Mouse (Mus musculus) left cerebral cortex, postnatal 14 days (tissue): ENCODE measurements around the gene Izumo1r. TPM values are rescaled to one million over a fixed set of nuclear protein-coding genes. Genes with fewer than 3 reads are reported as not detected.

Experiments
- DNase-seq, 2 experiments: peaks; one replicate each; pipeline ENCODE4 v3.0.0; 2021 to 2022; ENCODE audit warnings: low spot score in 2 of 2, mixed read lengths in 1 of 2
- intact Hi-C: fragments of 180-260 bp; cut with DNase I; formaldehyde crosslinking; loops from one replicate; pipeline ENCODE4 v1.15.1; 2025
- long read RNA-seq, 2 experiments: library from polyadenylated mRNA; stranded (forward); transcript quantifications; one replicate each; pipeline ENCODE4 v2.0.0; 2021
- total RNA-seq, 2 experiments: library from RNA; stranded (reverse); gene quantifications; 2 replicates each; pipeline ENCODE4 v1.2.3; 2021

The Izumo1r gene
- not detected for total RNA-seq
- long read RNA-seq, experiment 1, result 0 reads
- long read RNA-seq, experiment 2, result 0 reads

DNA sequence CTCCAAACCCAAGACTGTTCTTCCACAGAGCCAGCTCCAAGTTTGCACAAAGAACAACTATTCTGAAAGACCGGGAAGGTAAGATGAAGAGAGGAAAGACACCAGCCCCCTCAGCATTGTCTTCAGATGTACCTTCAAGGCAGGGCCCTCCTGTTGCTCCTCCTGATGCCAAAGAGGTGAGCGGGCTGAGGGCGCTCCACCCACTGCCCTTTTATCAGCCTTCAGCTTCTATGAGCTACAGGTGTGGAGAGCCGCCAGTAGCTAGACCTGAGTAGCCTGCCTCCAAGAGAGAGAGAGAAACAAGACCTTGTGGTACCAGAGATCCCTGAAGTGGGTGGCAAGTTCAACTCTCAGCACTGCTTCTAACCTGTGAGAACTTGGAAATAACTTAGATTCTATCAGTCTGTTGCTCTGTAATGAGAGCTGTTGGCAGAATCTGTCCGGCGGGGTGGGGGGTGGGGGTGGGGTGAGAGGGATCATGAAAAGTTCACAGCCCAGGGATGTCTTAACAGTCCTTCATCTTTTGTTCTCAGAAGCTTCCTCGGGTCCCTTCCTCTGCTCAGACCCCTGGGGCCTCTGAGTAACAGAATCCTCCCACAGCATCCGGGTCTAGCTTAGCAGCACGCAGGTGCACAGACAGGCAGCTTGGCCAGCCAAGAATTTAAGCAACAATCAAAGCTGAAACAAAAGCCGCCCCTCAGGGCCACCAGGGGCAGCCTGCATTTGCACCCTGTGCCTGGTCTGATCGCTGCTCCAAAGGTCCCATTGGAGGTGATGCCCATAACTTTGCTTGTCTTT lies at the start of gene Izumo1r:
TSS of gene Izumo1r (minus strand) at position 369 of the 798 bp plus-strand sequence.
- DNase-seq, result no peak
- intact Hi-C loops, result no loop called here

DNA sequence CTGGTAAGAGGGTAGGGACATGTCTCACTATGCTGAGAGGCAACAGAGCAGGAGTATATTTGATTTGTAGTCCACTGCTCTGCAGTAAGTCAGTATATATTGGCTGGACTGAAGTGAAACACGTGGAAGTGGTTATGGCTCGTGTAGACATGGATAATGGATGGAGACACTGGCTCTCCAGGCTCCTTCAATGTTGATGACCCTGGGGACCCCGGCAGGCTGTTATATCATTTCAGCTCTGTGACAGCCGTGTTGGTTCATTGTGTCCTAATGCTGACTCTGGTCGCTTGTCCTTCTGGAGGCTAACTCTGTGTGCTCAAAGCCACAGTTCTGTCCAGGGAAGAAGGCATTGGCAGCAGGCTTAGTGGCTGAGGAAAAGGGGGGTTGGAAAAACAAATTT lies 47.3 kb upstream of the Izumo1r start:
- no peak for DNase-seq
- intact Hi-C loops, result no loop called here

GRCm38 (mm10) chr9:14948843-14949242 lies 45.1 kb upstream of the Izumo1r start:
- intact Hi-C loops, result no loop called here

GRCm38 (mm10) chr9:14946677-14947076 lies 42.9 kb upstream of the Izumo1r start:
- intact Hi-C loops, result no loop called here
- DNase-seq, result no peak

More at GRCm38 (mm10) chr9:14948843-14949242, 45.1 kb upstream of the Izumo1r start:
- no peak for DNase-seq

GRCm38 (mm10) chr9:14945919-14946318 lies 42.2 kb upstream of the Izumo1r start:
- intact Hi-C loops, result no loop called here

DNA sequence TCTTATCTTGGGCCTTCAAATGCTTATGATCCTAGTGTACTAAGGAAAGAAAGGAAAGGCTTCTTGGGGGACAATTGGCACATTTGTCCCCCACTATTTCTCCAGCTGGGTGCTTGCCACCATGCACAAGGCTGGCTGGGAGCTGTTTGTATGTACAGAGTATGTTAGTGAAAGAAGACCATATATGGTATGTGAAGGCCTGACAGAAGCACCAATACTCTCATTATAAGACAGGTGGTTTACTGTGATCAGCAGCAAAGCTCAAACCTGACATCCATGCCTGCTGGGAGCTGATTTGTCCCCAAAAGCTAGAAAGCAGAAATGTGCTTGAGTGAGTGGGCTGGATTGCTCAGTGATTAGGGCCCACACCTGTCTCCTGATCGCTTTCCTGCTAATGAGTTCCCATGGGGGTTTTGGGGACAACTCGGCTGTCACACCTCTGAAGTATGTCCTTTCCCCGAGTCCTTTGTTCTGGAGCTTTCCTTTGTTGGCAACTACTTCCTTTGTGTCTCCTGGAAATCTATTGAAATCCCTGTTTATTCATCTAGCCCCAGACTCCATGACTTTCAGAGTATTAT lies 38.5 kb upstream of the Izumo1r start:
- no peak for DNase-seq
- intact Hi-C loops, result no loop called here

More at GRCm38 (mm10) chr9:14945919-14946318, 42.2 kb upstream of the Izumo1r start:
- no peak for DNase-seq

DNA sequence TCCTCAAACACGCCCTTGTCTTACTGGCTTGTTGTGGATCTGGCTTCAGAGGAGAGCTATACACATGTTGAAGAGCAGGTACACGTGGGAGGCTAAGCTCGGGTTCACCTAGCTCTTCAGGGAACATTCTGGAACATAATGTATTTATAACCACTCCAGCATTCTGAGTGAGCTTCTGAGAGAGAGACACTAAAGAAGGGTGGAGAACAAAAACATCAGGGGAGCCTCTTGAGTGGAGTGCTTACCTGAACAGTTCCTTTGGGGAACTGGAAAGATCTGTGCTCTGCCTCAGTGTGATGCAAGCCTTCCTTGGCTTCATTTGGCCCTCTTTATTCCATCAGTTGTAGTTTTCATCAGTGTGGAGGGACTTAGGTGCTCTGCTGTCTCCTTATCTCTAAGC lies 35.9 kb upstream of the Izumo1r start:
- DNase-seq, result no peak
- intact Hi-C loops, result no loop called here

DNA sequence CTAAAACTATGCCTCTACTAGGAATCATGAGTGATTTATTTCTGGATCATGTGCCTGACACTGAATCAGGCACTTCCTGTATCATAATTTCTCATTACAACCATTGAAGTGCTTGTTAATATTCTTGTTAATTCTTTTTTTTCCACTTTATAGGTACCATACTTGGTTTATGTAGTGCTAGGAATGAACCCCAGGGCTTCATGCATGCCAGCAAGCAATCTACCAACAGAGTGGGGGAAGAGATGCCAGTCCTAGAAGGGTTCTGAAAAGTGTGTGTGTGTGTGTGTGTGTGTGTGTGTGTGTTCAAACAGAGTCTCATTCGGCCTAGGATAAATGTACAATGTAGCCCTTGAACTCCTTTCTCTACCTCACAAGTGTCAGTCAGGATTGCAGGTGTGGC lies 33.6 kb upstream of the Izumo1r start:
- no peak for DNase-seq
- intact Hi-C loops, result no loop called here

DNA sequence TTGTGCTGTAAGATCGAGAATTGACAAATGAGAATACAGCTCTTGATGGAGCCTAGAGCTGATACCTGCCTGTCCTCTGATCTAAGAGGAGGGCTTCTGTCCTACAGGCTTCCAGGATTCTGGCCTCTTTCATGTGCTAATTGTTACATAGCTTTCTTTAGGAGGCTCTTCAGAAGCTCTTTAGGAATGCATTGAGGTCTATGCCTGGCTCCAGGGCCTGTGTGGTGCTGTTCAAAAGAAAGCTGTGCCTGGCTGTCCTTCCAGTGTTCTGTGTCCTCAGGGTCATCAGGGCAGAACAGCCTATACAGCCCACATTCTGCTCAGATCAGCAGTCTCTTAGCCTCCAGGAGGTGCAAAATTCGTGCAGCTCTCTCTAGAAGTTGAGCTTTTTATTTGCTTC lies 31.1 kb upstream of the Izumo1r start:
- DNase-seq, result no peak
- intact Hi-C loops, result no loop called here

GRCm38 (mm10) chr9:14931943-14932342 lies 28.2 kb upstream of the Izumo1r start:
- intact Hi-C loops, result no loop called here
- DNase-seq, result no peak

DNA sequence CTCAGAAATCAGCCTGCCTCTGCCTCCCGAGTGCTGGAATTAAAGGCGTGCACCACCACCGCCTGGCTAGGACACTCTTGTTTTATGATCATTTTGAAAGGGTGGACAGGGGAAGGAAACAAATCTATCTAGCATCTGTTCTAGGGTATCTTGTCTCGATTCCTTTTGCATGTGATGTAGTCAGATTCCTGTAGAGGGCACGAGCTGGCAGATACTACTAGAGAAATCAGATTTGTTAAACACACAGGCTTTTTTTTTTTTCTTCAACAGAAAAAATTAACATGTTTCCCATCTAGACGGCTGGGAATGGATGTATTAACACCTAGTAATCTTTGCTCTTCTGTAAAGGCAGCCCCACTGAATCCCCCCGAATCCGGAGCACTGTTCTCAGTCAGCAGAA lies 27.5 kb upstream of the Izumo1r start:
- intact Hi-C loops, result no loop called here
- peak in 1 of 2 experiments; percentile 30 for DNase-seq

GRCm38 (mm10) chr9:14926593-14926992 lies 22.8 kb upstream of the Izumo1r start:
- DNase-seq, result no peak
- intact Hi-C loops, result no loop called here

DNA sequence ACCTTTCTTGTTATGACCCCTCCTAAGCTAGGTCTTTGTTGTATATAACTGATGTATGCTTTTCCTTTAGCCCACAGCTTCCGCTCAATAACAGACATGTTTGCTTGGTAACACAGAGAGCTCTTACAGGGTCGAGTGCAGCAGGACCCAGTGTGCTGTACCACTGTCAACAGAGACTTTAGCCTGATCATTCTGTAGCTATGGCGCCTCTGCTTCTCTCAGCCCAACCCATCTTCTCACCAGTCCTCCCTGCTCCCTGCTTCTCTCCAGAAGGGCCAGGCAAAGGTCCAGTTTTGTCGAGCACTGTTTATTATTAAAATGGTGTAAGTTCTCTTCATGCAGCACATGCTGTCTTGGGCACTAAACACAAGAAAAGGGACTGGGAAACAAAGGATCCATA lies 19.9 kb upstream of the Izumo1r start:
- DNase-seq, result no peak
- intact Hi-C loops, result no loop called here

GRCm38 (mm10) chr9:14921971-14922560 lies 18.3 kb upstream of the Izumo1r start:
- no peak for DNase-seq
- intact Hi-C loops, result no loop called here

DNA sequence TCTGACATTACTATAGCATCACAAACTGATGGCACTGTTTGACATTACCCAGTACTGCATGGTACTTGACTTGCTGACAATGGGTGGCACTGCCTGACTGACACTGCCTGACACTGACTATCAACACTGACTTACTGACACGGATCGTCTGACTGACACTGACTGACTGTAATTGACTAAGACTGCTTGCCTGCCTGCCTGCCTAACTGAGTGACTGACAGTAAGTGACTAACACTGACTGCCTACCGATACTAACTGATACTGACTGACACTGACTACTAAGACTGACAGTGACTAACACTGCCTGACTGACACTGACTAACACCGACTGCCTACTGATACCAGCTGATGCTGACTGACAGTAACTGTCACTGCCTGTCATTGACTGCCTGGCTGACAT lies 17.5 kb upstream of the Izumo1r start:
- intact Hi-C loops, result no loop called here
- DNase-seq, result no peak

GRCm38 (mm10) chr9:14920608-14921007 lies 16.9 kb upstream of the Izumo1r start:
- no peak for DNase-seq
- intact Hi-C loops, result no loop called here

DNA sequence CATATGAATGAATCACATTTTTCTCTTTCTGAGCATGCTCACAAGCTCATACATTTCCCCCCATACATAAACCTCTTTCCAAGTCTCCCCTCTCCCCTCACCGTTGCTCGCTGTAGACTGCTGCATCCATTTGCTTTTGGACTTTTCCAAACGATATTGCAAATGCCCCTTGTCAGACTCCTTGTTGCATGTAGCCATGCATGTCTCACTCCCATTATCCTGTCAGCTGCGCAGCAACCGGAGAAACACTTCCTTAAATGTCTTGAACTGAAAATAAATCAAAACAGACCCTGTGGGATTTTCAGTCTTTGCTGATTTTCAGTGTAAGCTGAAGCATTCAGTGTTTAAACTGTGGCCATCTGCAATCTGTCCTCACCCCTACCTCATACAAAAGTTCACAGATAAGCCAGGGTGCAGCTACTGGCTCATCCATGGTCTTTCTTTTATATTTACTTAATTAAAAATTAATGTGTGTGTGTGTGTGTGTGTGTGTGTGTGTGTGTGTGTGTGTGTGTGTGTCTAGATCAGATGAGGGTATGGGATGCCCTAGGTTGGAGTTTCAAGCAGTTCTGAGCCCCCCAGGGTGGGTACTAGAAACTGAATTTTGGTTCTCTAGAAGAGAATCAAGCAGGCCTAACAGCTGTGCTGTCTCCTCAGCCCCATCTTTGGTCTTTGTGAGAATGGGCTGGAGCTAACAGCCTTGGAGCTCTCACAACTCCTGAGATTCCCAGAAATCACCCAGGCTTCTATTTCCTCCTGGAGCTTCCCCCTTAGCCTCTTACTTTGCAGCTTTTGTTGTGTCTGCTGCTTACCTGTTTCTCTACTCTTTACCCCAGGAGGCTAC lies 15.3 kb upstream of the Izumo1r start:
- intact Hi-C loops, result no loop called here
- no peak for DNase-seq

DNA sequence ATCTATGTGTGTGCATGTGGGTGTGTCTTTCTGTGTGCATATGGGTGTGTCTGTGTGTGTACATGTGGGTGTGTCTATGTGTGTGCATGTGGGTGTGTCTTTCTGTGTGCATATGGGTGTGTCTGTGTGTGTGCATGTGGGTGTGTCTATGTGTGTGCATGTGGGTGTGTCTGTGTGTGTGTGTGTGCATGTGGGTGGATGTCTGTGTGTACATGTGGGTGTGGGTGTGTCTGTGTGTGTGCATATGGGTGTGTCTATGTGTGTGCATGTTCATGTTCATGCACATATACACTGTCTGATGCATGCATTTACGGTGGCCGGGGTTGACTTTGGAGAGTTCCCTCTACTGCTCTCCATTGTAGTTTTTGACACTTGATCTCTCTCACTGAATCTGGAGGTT lies 13.9 kb upstream of the Izumo1r start:
- DNase-seq, result no peak

GRCm38 (mm10) chr9:14912037-14912436 lies 8.3 kb upstream of the Izumo1r start:
- DNase-seq, result peak in 1 of 2 experiments; percentile 28
- intact Hi-C loops, result no loop called here

More for the DNA sequence above, 13.9 kb upstream of the Izumo1r start:
- intact Hi-C loops, result no loop called here

DNA sequence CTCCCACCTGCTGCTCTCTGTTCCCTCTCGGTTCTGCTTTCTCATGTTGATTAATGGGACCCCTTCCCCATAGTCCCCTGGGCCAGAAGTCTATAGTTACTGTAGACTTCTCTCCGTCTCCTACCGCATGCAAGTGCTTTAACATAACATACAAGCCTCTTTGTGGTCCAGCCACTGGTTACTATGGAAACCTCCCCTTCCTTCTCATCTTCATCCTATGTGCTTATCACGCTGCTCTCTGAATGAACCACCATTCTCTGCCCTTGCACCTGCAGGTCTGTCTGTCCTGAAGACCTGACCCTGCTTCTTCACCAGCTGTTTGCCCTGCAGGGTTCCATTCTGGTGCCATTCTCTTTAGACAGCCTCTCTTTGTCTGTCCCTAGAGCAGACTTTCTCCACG lies 6.2 kb upstream of the Izumo1r start:
- intact Hi-C loops, result no loop called here
- no peak for DNase-seq
